Mouse (Mus musculus): ENCODE results near the gene Cpa1.

The Cpa1 gene

DNA sequence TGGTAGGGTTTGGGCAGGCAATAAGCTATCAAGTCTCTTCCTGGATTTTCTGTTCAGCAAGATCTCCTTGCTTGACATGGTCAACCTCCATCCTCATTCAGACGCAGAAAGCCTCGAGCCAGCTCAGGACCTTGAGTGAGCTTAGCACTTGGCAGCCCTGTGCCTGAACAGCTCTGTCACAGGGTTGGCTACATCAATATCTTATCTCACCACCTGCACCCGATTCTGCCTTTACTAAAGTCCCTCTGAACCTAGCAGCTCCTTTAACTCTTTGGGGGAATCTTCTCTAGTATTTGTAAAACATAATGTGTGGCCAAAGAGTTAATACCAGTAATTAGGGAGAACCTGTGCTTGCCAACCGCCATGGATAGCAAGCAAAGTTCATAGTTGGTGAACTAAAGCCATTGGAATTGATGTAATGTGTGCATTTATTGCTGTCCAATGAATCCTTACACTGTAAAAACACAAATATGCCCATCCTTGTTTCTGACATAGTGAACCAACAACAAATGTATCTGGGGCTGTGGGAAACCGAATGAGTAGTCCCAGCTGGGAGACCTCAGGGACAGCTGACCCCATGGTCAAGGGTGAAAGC is at the start of gene Cpa1:
Gene Cpa1 (plus strand): TSS at position 545 of the 595 bp plus-strand sequence.
- DNase-seq (ENCODE audit: low spot score): no peak

DNA sequence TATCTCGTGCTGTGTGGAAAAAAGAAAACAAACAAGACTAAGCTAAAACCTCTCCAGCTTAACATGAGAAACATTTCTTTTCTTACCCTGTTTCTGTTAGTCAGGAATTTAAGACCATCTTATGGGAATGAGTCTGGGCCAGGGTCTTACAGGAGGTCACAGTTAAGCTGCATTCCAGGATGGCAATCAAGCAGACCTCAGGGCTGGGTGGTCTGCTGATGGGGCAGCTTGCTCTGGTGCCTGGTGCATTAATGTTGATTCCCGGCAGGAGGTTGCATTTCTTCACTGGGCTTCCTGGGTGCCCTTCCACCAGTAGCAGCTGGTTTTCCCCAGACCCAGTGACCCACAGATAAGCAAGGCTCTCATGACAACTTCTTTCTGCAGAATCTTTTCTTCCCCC is 49.2 kb upstream of the Cpa1 start:
- DNase-seq (ENCODE audit: low spot score): no peak

DNA sequence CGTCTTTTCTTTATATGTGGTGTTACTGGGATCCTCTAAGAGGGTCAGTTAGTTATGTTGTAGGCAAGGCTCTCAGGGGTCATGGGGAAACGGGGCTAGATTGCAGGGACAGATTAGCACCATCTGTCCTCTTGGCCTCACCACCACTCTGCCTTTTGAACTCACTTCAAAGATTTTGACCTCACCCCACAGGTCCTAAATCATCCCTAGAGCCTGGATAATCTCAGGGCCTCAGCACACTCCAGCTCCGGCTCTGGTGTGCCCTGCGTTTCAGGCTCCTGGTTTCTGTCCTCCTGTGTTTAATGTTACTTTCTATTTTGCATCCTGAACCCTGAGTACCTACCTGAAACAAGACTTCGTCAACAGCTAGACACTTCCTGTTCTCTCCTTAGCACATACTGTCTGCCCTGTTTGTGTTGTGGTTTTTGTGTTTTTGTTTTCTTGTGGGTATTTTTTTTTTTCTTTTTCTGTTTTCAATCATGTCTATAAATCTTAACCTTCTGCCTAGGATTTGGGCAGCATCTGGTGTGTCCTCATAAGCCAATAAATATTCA is 47.1 kb upstream of the Cpa1 start:
- DNase-seq (ENCODE audit: low spot score): no peak

DNA sequence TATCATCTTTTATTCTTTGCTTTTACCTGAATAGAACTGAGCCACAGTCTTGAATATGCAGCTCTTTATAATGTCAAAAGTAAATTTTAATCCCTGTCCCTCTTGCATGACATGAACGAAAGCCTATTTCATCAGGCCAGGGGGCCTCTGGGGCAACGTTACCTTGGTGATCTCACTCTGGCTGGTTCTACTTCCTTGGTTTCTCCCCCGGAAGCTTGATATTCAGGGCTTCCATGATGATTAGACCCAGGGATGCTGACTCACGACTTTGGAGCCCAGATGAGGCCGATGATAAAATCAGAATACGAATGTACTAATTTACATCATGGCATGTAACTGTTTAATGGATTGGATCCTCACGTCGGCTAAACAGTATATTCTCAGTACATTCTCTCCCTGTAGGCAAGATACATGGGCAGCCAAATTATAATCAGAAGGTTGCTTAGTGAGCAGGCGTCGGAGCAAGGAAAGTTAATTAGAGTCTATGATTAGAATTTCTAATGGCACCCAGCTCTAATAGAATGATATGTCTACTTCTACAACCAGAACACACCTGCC is 46.5 kb upstream of the Cpa1 start:
- no peak for DNase-seq (ENCODE audit: low spot score)

DNA sequence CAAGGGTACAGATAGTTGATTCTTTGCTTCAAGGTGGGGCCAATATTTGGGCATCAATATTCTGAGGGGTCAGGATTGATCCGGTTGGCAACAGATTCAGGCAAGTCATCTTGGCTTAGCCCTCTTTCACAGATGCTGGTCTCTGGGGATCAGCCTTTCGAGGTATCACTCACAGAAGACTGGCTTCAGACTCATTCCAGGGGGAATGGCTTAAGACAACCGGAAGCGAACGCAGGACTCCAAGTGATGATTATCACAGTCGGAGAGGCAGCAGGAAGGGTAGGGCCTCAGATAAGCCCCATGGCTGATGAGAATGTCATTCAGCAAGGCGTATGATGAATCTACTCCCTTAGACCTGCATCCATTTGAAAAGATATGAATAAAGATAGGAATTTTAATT is 44.7 kb upstream of the Cpa1 start:
- no peak for DNase-seq (ENCODE audit: low spot score)

- DNase-seq (ENCODE audit: low spot score): no peak
Measured at GRCm38 (mm10) chr6:30596230-30596898, 42.7 kb upstream of the Cpa1 start.

DNA sequence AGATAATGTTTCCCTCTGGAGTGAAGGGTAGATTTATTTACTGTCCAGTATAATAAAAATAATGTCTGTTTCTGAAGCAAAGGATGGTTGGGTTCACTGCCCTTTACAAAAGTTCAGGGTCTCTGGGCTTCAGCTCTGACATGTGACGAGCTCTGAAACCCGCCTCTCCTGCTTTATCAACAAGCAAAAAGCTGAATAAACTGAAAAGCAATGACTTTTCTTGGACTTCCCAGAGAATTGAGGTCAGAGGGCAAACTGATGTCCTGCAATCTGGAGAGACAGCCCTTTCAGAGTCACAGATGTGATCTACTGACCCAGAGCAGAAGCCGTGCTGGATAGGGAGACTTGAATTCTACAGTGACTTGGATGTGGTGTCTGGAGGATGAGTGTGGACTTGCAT is 39.0 kb upstream of the Cpa1 start:
- DNase-seq (ENCODE audit: low spot score): no peak

DNA sequence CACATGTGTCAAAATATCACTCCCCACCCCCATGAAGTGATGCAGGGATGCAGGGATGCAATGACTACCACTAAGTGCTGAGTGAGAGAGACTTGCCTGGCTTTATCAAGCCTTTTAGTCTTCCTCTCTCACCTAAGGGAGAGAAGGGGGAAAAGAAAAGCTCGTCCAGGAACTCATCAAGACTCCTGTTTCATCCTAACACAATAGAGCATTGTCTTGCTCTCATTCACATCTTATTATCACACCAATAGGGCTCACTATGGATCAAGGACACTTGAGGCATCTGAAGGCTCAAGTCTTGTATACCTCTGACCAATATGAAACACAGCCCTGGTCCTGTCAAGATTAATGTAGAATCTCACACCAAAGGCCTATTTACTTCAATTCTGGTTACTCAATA is 38.0 kb upstream of the Cpa1 start:
- DNase-seq (ENCODE audit: low spot score): no peak

- DNase-seq (ENCODE audit: low spot score): no peak
Measured at GRCm38 (mm10) chr6:30604342-30604867, 34.6 kb upstream of the Cpa1 start.

GRCm38 (mm10) chr6:30605111-30605510 is 33.9 kb upstream of the Cpa1 start:
- no peak for DNase-seq (ENCODE audit: low spot score)

DNA sequence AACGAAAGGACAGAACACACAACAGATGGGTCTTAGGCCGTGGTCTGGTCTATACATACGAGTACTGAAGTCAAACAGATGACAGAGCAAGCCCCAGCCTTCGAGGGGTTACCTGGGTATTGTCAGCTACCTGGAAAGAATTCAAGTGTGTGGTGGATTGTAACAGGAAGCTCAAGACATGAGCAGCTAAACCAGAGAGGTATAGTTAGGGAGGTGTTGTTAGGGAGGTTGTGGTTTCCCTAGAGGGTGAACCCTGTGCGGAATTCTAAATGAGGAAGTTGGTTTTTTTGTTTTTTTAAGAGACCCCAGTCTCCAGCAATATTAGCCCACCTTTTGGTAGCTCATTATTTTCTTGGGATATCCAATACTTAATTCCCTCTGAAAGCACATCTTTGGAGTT is 33.3 kb upstream of the Cpa1 start:
- no peak for DNase-seq (ENCODE audit: low spot score)

- DNase-seq (ENCODE audit: low spot score): no peak
Measured at GRCm38 (mm10) chr6:30610710-30611109, 28.3 kb upstream of the Cpa1 start, which contains the start of gene Cpa5. Gene Cpa5 (plus strand): TSS chr6:30611010.

DNA sequence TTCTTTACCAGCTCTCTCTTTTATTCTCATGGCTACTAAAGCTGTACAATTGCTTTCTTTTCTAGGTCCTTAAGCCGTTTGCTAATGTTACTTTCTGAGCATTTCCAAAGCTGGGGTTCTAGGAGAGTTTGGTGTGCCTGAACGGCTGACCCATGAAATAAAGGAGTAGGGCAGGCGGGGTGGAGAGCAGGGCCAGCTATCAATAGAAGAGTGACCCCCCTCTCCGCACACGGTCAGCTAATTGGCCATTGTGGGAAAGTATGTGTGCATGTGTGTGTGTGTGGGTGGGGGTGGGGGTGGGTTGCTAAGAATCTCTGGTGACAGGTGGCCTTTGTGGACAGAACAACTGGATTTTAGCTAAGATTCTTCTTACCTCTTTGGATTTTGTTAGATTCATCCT is 27.8 kb upstream of the Cpa1 start:
- DNase-seq (ENCODE audit: low spot score): no peak

DNA sequence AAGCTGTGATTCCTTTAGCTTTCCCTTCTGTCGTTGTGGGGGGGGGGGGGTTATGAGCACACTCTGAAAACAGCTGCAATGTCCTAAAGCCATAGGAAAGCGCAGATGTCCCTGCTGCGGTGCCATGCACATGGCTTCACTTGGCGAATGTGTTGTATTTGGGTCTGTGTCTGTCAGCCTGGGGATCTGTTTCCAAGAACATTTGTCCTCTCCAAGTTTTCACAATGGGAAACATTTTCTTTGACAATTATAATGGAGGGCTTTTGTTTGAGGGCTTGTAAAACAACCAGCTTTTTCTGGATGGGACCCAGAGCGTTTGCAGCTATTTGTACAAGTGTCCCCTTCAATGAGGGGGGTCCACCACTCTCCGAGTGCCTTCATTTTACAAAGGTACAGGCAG is 24.8 kb upstream of the Cpa1 start:
- DNase-seq (ENCODE audit: low spot score): no peak

DNA sequence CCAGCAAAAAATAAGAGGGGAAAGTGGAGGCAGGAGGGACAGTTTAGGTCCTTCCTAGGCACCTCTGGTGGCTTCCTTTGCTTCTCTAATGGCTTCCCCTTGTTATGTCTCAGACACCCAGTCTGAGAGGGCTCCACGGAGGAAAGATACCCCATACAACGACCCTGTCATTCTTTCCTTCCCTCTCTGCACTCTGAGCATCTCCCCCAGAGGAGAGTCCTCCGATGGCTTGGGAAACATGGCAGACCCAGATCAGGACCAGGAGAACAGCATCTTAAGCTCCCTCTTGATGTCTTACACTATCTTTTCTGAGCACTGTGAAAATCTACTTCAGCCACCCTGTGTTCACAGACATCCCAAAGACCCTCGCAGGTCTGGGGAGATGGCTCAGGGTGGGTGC is 23.3 kb upstream of the Cpa1 start:
- DNase-seq (ENCODE audit: low spot score): no peak

DNA sequence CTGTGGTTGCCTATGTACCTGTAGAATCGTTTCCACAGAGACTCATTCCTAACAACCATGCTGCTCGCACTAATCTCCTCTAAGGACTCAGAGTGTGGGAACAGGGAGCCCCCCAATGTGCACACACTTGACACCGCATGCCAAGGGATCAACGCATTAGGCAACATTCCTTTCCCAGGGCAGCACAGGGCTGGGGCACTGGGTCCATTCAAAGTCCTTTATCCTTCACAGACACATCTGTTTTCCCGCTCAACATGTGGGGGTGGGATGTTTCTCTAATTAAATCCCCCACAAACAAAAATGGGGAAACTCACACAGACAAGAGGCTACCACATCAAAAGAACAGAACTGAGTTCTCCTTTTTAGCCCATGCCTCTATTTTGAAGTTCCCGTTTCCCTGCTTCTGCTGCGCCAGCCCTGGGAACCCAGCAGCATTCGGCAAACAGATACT is 22.5 kb upstream of the Cpa1 start:
- DNase-seq (ENCODE audit: low spot score): no peak

DNA sequence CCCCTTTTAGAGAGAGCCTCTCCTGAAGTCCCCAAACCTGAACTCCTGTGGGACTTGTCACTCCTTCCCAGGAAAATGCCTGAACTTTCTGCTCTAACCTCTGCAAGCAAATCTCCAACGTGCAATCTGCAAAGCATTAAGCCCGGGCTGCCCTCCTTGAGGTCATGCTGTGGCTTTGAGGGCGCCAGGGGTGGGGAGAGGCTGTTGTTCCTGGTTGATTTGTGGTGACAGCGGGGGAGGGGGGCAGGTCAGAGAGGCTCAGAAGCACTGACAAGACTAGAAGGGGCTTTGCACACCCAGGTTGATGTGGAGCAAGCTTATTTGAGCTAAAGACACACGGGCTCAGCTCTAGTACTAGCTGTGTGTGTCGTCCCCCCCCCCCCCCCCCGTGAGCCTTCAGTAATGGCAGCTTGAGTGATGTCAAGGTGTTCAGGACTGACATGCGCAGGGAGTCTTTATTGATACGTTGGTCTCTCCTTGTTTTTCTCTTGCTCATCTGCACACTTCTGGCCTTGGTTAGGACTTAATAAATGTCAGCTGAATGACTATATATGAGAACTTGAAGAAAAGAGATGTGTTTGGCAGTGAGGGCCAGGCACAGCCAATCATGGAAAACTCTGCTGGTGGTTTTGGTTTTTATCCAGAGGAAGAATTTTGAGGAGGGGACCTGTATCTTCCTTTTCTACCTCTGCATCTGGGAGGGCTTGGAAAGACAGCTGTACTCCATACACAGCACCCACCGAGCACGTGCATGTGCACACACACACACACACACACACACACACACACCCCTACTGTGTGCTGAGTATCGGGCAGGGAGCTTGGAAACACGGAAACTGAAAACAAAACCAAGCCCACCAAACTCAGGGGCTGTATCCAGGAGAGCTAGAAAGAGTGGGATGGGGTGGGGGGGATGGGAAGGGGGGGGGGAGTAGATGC is 21.7 kb upstream of the Cpa1 start:
- no peak for DNase-seq (ENCODE audit: low spot score)

- no peak for DNase-seq (ENCODE audit: low spot score)
Measured at GRCm38 (mm10) chr6:30617959-30618590, 20.9 kb upstream of the Cpa1 start.

DNA sequence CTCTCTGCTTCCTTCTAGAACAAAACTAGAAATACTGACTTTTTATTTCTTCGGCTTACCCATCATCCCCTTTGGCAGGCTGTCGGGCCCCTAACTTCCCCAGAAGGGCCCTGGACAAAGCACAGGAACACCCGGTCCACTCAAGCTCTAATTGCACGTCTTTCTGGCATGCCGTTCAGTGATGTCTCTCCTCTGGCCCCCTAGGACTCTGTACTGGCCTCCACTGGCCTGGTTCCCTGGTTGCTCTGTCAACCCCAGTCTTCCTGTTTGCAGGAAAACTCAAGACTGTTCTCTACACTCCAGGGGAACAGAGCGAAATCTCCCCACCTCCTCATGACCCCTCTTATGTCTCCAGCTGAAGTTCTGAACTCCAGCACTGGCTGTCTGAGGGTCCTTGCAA is 20.3 kb upstream of the Cpa1 start:
- DNase-seq (ENCODE audit: low spot score): no peak

GRCm38 (mm10) chr6:30619606-30620005 is 19.4 kb upstream of the Cpa1 start:
- DNase-seq (ENCODE audit: low spot score): no peak

GRCm38 (mm10) chr6:30620591-30620990 is 18.4 kb upstream of the Cpa1 start:
- no peak for DNase-seq (ENCODE audit: low spot score)

GRCm38 (mm10) chr6:30620994-30621393 is 18.0 kb upstream of the Cpa1 start:
- DNase-seq (ENCODE audit: low spot score): no peak
